Mouse (Mus musculus) thymus, adult 2 months (tissue): ENCODE measurements around the gene Os9.

Experiments used
- CTCF ChIP-seq: fragments of 200-500 bp; IDR thresholded peaks from 2 replicates; pipeline ENCODE4 v1.5.1; 2012; ENCODE audit warnings: mild to moderate bottlenecking, control low read depth, low read length, moderate library complexity, borderline replicate concordance; ENCODE audit not compliant: control insufficient read depth, poor library complexity, insufficient read depth; ENCODE audit errors: extremely low read depth
- POLR2A ChIP-seq: fragments of 200-500 bp; IDR thresholded peaks from 2 replicates; pipeline ENCODE4 v1.6.1; 2012; ENCODE audit warnings: mild to moderate bottlenecking, low read length, control low read depth, moderate library complexity; ENCODE audit not compliant: control insufficient read depth, poor library complexity, insufficient read depth; ENCODE audit errors: extremely low read depth

DNA sequence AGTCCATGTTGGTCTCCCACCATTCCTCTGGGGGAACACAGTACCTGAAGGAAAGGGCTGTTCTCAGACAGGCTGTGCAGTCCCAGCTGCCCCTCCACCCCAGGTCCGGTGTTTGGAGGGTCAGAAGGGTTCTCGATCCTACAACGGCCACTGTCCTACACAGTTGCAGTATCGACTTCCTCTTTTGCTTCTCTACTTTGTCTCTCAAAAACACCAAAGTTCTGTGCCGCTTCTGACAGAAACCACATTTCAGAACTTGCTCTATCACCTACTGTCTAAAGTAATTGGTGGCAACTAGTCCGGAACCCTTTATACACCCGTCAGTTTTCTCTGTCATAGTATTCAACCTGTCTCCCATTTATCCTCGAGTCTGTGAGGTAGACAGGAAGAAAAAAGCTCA is 65.5 kb downstream of the Os9 start:
- TF ChIP-seq CTCF: no peak
- no peak for TF ChIP-seq POLR2A
